In genomic region chr12:73695110-73695509, GRCm38 (mm10) we compare ENCODE assay signal across 16 mouse cellular contexts.
A peak's percentile ranks its signal among the peaks of the same experiment; 100 is the strongest.
DNase-seq lines count a peak whose midpoint lies in the region; ATAC-seq lines count a peak whose summit lies in the region.
"Had no signal": no experiment of that assay in that cellular context is flagged by ENCODE, and none has a peak within 500 bp of the region (broad histone marks: within the 10 kb centered on the region; RNA-seq: fewer than 3 reads in every experiment).

No protein-coding gene starts in this region.

- no peak overlapping the region for H3K27ac ChIP-seq in heart, embryonic 10.5 days
- no peak overlapping the region for H3K27ac ChIP-seq in limb, embryonic 11.5 days (replicated peaks; ENCODE audit: low read depth, low read length)
- H3K27ac ChIP-seq in limb, embryonic 10.5 days = no peak overlapping the region
- H3K27ac ChIP-seq: forebrain, embryonic 15.5 days; kidney, embryonic 15.5 days; neural tube, embryonic 13.5 days had no signal

- no peak overlapping the region for H3K4me3 ChIP-seq in heart, embryonic 10.5 days
- no peak overlapping the region for H3K4me3 ChIP-seq in limb, embryonic 11.5 days (ENCODE audit: low read depth, low read length)
- no peak overlapping the region for H3K4me3 ChIP-seq in limb, embryonic 10.5 days
- H3K4me3 ChIP-seq: erythroblast, embryonic 14.5 days; forebrain, embryonic 15.5 days; kidney, embryonic 15.5 days; megakaryocyte, embryonic 14.5 days; neural tube, embryonic 13.5 days had no signal

- peak; percentile 74 for DNase-seq in heart, embryonic 10.5 days (ENCODE audit: low spot score)
- DNase-seq in heart, postnatal 36 days = no peak
- peak; percentile 21 for DNase-seq in limb, embryonic 11.5 days (ENCODE audit: low spot score)
- DNase-seq in limb, embryonic 10.5 days (ENCODE audit: low spot score) = no peak
- DNase-seq in 3T3-L1 (ENCODE audit: low read depth, low spot score) (peak; percentile 29), ZHBTc4 (ENCODE audit: low read depth, low spot score) (peak; percentile 69)
- DNase-seq in ovary, postnatal 14 days (ENCODE audit: low spot score) = no peak
- no peak for DNase-seq in layer of hippocampus, adult 8-10 months (ENCODE audit: low spot score in 2 of 2)
- DNase-seq: cerebellum, adult 11 months; cerebellum, postnatal 25 days; thymus, postnatal 25 days had no signal

- intact Hi-C loops in heart, postnatal 36 days (cut with DNase I) = loop anchor here (10.0 kb wide), 1 partner anchor 680 kb away; no protein-coding TSS in a partner anchor

- H3K36me3 ChIP-seq in heart, embryonic 10.5 days = no peaks in the 10 kb centered on the region
- no peaks in the 10 kb centered on the region for H3K36me3 ChIP-seq in limb, embryonic 11.5 days (ENCODE audit: control insufficient read depth, insufficient read depth, low read length)
- H3K36me3 ChIP-seq in limb, embryonic 10.5 days = no peaks in the 10 kb centered on the region
- H3K36me3 ChIP-seq: forebrain, embryonic 15.5 days; kidney, embryonic 15.5 days; neural tube, embryonic 13.5 days had no signal

- H3K4me1 ChIP-seq in heart, embryonic 10.5 days = peaks cover 17% of the 10 kb centered on the region
- no peaks in the 10 kb centered on the region for H3K4me1 ChIP-seq in limb, embryonic 11.5 days (ENCODE audit: control insufficient read depth, insufficient read depth, low read length)
- peaks cover 13% of the 10 kb centered on the region; the same call in 1 of the 2 replicates for H3K4me1 ChIP-seq in limb, embryonic 10.5 days

- no peaks in the 10 kb centered on the region for H3K27me3 ChIP-seq in heart, embryonic 10.5 days (ENCODE audit: insufficient read depth, poor library complexity, severe bottlenecking)
- no peaks in the 10 kb centered on the region for H3K27me3 ChIP-seq in limb, embryonic 11.5 days (ENCODE audit: control insufficient read depth, insufficient read depth, low read length)
- no peaks in the 10 kb centered on the region for H3K27me3 ChIP-seq in limb, embryonic 10.5 days (ENCODE audit: low read depth, poor library complexity, severe bottlenecking)
- H3K27me3 ChIP-seq: forebrain, embryonic 15.5 days; kidney, embryonic 15.5 days; neural tube, embryonic 13.5 days had no signal

- no peaks in the 10 kb centered on the region for H3K9me3 ChIP-seq in heart, embryonic 10.5 days
- no peaks in the 10 kb centered on the region for H3K9me3 ChIP-seq in limb, embryonic 11.5 days (ENCODE audit: control insufficient read depth, low read length)
- H3K9me3 ChIP-seq in limb, embryonic 10.5 days (replicated peaks) = no peaks in the 10 kb centered on the region
- H3K9me3 ChIP-seq: forebrain, embryonic 15.5 days; kidney, embryonic 15.5 days; megakaryocyte, embryonic 14.5 days; neural tube, embryonic 13.5 days had no signal

- H3K4me2 ChIP-seq in limb, embryonic 11.5 days (ENCODE audit: low read depth, severe bottlenecking) = no peak overlapping the region
- H3K4me2 ChIP-seq: forebrain, embryonic 15.5 days; kidney, embryonic 15.5 days; neural tube, embryonic 13.5 days had no signal

- WGBS in heart, embryonic 10.5 days = 73% methylated on average over 16 of the region's 16 CpGs
- WGBS in limb, embryonic 11.5 days = 80% methylated on average over 16 of the region's 16 CpGs
- WGBS in limb, embryonic 10.5 days = 65% methylated on average over 16 of the region's 16 CpGs

- H3K9ac ChIP-seq in limb, embryonic 11.5 days (ENCODE audit: low read length) = no peak overlapping the region
- H3K9ac ChIP-seq: forebrain, embryonic 15.5 days; kidney, embryonic 15.5 days; neural tube, embryonic 13.5 days had no signal

- no peak for ATAC-seq in limb, embryonic 11.5 days (ENCODE audit: insufficient number of reproducible peaks, low FRiP score, low TSS enrichment, low read depth)
- ATAC-seq: forebrain, embryonic 15.5 days had no signal

Comparison
In these comparisons a context has a peak if more than half of its experiments do, and no peak if none do; other contexts are left out.
1. DNase-seq: peak in heart, embryonic 10.5 days (single experiment), limb, embryonic 11.5 days (single experiment), 3T3-L1 (single experiment) and ZHBTc4 (single experiment); none in heart, postnatal 36 days (0 of 2), limb, embryonic 10.5 days (single experiment), ovary, postnatal 14 days (single experiment) and layer of hippocampus, adult 8-10 months (0 of 2).